Mouse (Mus musculus) midbrain, embryonic 14.5 days (tissue): ENCODE measurements around the gene Arhgap30. TPM values are rescaled to one million over a fixed set of nuclear protein-coding genes. Genes with fewer than 3 reads are reported as not detected.
A peak's percentile ranks its signal among the peaks of the same experiment; 100 is the strongest.

ENCODE experiments used
- ATAC-seq: fragments of 200-750 bp; cut with Nextera tagmentation; 2 replicates; pipeline ENCODE4 v1.8.0; 2017; ENCODE audit warnings: moderate number of reproducible peaks, moderate library complexity; ENCODE audit not compliant: low FRiP score, low TSS enrichment
- DNase-seq: peaks from one replicate; pipeline ENCODE4 v3.0.0-alpha.2; 2015
- H3K27ac ChIP-seq: fragments of 300-500 bp; sonication (generic); replicated peaks from 2 replicates; pipeline ENCODE4 v1.5.1; 2014; ENCODE audit warnings: mild to moderate bottlenecking, low read depth, low read length, moderate library complexity
- H3K27me3 ChIP-seq: fragments of 300-500 bp; sonication (generic); 2 replicates; pipeline ENCODE4 v1.6.1; 2014; ENCODE audit warnings: low read length, control low read depth, mixed read lengths; ENCODE audit not compliant: control insufficient read depth, insufficient read depth
- H3K36me3 ChIP-seq: fragments of 300-500 bp; sonication (generic); 2 replicates; pipeline ENCODE4 v1.6.1; 2014; ENCODE audit warnings: low read length, control low read depth; ENCODE audit not compliant: control insufficient read depth, insufficient read depth
- H3K4me1 ChIP-seq: fragments of 300-500 bp; sonication (generic); 2 replicates; pipeline ENCODE4 v1.6.1; 2014; ENCODE audit warnings: mild to moderate bottlenecking, antibody characterized with exemption, low read length, control low read depth; ENCODE audit not compliant: control insufficient read depth, insufficient read depth
- H3K4me2 ChIP-seq: fragments of 300-500 bp; sonication (generic); 2 replicates; pipeline ENCODE4 v1.6.1; 2014; ENCODE audit warnings: mild to moderate bottlenecking, low read length, moderate library complexity
- H3K4me3 ChIP-seq: fragments of 300-500 bp; sonication (generic); replicated peaks from 2 replicates; pipeline ENCODE4 v1.5.1; 2014; ENCODE audit warnings: low read depth, low read length
- H3K9ac ChIP-seq: fragments of 300-500 bp; sonication (generic); replicated peaks from 2 replicates; pipeline ENCODE4 v1.6.1; 2014; ENCODE audit warnings: mild to moderate bottlenecking, low read length, moderate library complexity
- H3K9me3 ChIP-seq: fragments of 300-500 bp; sonication (generic); 2 replicates; pipeline ENCODE4 v1.6.1; 2016; ENCODE audit warnings: low read length, control low read depth, mixed read lengths; ENCODE audit not compliant: control insufficient read depth
- WGBS: fragments of 180-500 bp; shearing (Covaris S2); extraction: QIAGEN DNeasy Blood & Tissue Kit; methylation state at CpG from one replicate; pipeline ENCODE4 v1.1.7; 2014; 5-methylcytosine and 5-hydroxymethylcytosine counted together
- polyA plus RNA-seq: library from polyadenylated mRNA; unstranded; fragments of >200 nt; fragmentation: Nextera tagmentation; extraction: Ambion mirVana; gene quantifications from 2 replicates; pipeline ENCODE4 v1.2.1, GENCODE M21; 2014

Arhgap30 gene
- 0.09 and 0.42 TPM in 2 replicates for polyA plus RNA-seq

- no peaks in the 10 kb centered on the region for H3K9me3 ChIP-seq
- DNase-seq (no peak), ATAC-seq (no peak)
- H3K27ac ChIP-seq: no peak within 1 kb of the TSS
- WGBS: 85% methylated on average over 15 of the region's 15 CpGs
- no peak within 1 kb of the TSS for H3K4me3 ChIP-seq
- no peaks in the 10 kb centered on the region for H3K36me3 ChIP-seq
- no peak within 1 kb of the TSS for H3K9ac ChIP-seq
- H3K4me2 ChIP-seq: no peak within 1 kb of the TSS
- H3K4me1 ChIP-seq: no peaks in the 10 kb centered on the region
- H3K27me3 ChIP-seq: no peaks in the 10 kb centered on the region
Measured at GRCm38 (mm10) chr1:171388376-171389102, at the start of gene Arhgap30. Gene Arhgap30, plus strand, starts transcription at chr1:171388954.

- no peak overlapping the region for H3K4me3 ChIP-seq
- H3K4me2 ChIP-seq: no peak overlapping the region
- H3K9ac ChIP-seq: no peak overlapping the region
- DNase-seq (no peak), ATAC-seq (no peak)
- H3K27me3 ChIP-seq: no peaks in the 10 kb centered on the region
- 96% methylated on average over 16 of the region's 16 CpGs for WGBS
- peaks cover 7% of the 10 kb centered on the region for H3K9me3 ChIP-seq
- no peak overlapping the region for H3K27ac ChIP-seq
- peaks cover 16% of the 10 kb centered on the region for H3K4me1 ChIP-seq
- peaks cover 61% of the 10 kb centered on the region for H3K36me3 ChIP-seq
Measured at GRCm38 (mm10) chr1:171342262-171343207, 46.2 kb upstream of the Arhgap30 start.

GRCm38 (mm10) chr1:171343922-171344677 lies 44.7 kb upstream of the Arhgap30 start:
- H3K4me3 ChIP-seq: no peak overlapping the region
- DNase-seq: no peak
- no peaks in the 10 kb centered on the region for H3K27me3 ChIP-seq
- H3K9ac ChIP-seq: no peak overlapping the region
- H3K9me3 ChIP-seq: peaks cover 7% of the 10 kb centered on the region
- H3K4me1 ChIP-seq: peaks cover 16% of the 10 kb centered on the region
- ATAC-seq: no peak
- H3K36me3 ChIP-seq: peaks cover 50% of the 10 kb centered on the region
- no peak overlapping the region for H3K27ac ChIP-seq
- WGBS: 86% methylated on average over 9 of the region's 9 CpGs
- peak overlapping the region; percentile 93 for H3K4me2 ChIP-seq

GRCm38 (mm10) chr1:171344715-171345114 lies 44.0 kb upstream of the Arhgap30 start:
- ATAC-seq: no peak
- Histone ChIP-seq H3K9me3 (peaks cover 7% of the 10 kb centered on the region), H3K4me1 (peaks cover 16% of the 10 kb centered on the region), H3K4me3 (peak overlapping the region; percentile 98), H3K4me2 (peak overlapping the region; percentile 93), H3K36me3 (peaks cover 44% of the 10 kb centered on the region), H3K9ac (peak overlapping the region; percentile 77), H3K27me3 (no peaks in the 10 kb centered on the region), H3K27ac (no peak overlapping the region)
- whole genome bisulfite sequencing: 79% methylated on average over 9 of the region's 9 CpGs
- DNase-seq: no peak

GRCm38 (mm10) chr1:171345225-171346094 lies 43.3 kb upstream of the Arhgap30 start, which contains the start of the genes Nit1 and Pfdn2:
Gene Nit1, minus strand, starts transcription at chr1:171345646.
Gene Pfdn2, plus strand, starts transcription at chr1:171345670.
- Histone ChIP-seq H3K4me3 (peak within 1 kb of the TSS; percentile 98), H3K4me1 (peaks cover 16% of the 10 kb centered on the region), H3K9ac (peak within 1 kb of the TSS; percentile 77), H3K27ac (peak within 1 kb of the TSS; percentile 79), H3K9me3 (peaks cover 7% of the 10 kb centered on the region), H3K36me3 (peaks cover 36% of the 10 kb centered on the region), H3K27me3 (no peaks in the 10 kb centered on the region), H3K4me2 (peak within 1 kb of the TSS; percentile 93)
- WGBS: 1% methylated on average over 53 of the region's 53 CpGs
- ATAC-seq (peak; percentile 93), DNase-seq (peak; percentile 96)

- ATAC-seq (no peak), DNase-seq (no peak)
- Histone ChIP-seq H3K4me2 (peak overlapping the region; percentile 93), H3K4me3 (peak overlapping the region; percentile 98), H3K9ac (peak overlapping the region; percentile 77), H3K27ac (peak overlapping the region; percentile 79), H3K9me3 (peaks cover 7% of the 10 kb centered on the region), H3K36me3 (peaks cover 30% of the 10 kb centered on the region), H3K4me1 (peaks cover 16% of the 10 kb centered on the region), H3K27me3 (no peaks in the 10 kb centered on the region)
- WGBS: 2% methylated on average over 14 of the region's 14 CpGs
Measured at GRCm38 (mm10) chr1:171346095-171346450, 42.7 kb upstream of the Arhgap30 start.

GRCm38 (mm10) chr1:171348665-171349064 lies 40.1 kb upstream of the Arhgap30 start:
- no peaks in the 10 kb centered on the region for H3K27me3 ChIP-seq
- no peak overlapping the region for H3K27ac ChIP-seq
- peaks cover 6% of the 10 kb centered on the region; the same call in 1 of the 2 replicates for H3K36me3 ChIP-seq
- peaks cover 16% of the 10 kb centered on the region for H3K4me1 ChIP-seq
- H3K9ac ChIP-seq: no peak overlapping the region
- WGBS: 94% methylated on average over 3 of the region's 3 CpGs
- no peak overlapping the region for H3K4me2 ChIP-seq
- H3K4me3 ChIP-seq: no peak overlapping the region
- ATAC-seq (no peak), DNase-seq (no peak)
- peaks cover 7% of the 10 kb centered on the region for H3K9me3 ChIP-seq
